Mouse (Mus musculus): Measurements from ENCODE around the gene Tex46.

GRCm38 (mm10) chr4:136598268-136598876, 11.9 kb upstream of the Tex46 start:
- TF ChIP-seq CTCF (IDR thresholded peaks at IDR 0.05; ENCODE audit: borderline replicate concordance, extremely low read depth, insufficient read depth, insufficient read length) (no peak), POLR2A (IDR thresholded peaks at IDR 0.05; ENCODE audit: borderline replicate concordance, extremely low read depth, insufficient read depth, insufficient read length, poor library complexity, severe bottlenecking) (no peak)
